Mouse (Mus musculus): ENCODE measurements at regions not wholly inside any gene's neighbourhood (a gene's known extent, or its start where the extent isn't known, plus 50 kb on each side); places are given as distances from the start of the nearest gene placed in this dataset.

- no peak for TF ChIP-seq TCF12 (IDR thresholded peaks at IDR 0.05; ENCODE audit: insufficient read depth, poor library complexity, severe bottlenecking)
- no peak for TF ChIP-seq POLR2A (IDR thresholded peaks at IDR 0.05; ENCODE audit: insufficient read length, low read depth)
- TF ChIP-seq MAX (IDR thresholded peaks at IDR 0.05; ENCODE audit: low read depth) = no peak
- TF ChIP-seq MYOD1 (IDR thresholded peaks at IDR 0.05; ENCODE audit: control insufficient read depth in 1 of 3, insufficient read length in 2 of 3, low read depth in 2 of 3) = no peak
- no peak for TF ChIP-seq REST (IDR thresholded peaks at IDR 0.05; ENCODE audit: insufficient read depth, insufficient read length)
- TF ChIP-seq SRF (IDR thresholded peaks at IDR 0.05; ENCODE audit: control insufficient read depth, insufficient read length, low read depth) = no peak
Observed at GRCm38 (mm10) chr14:72121786-72122185, 369.9 kb downstream of the Gm9195 start.
